Mouse (Mus musculus): ENCODE results near the gene Colgalt1. TPM values are rescaled to one million over a fixed set of nuclear protein-coding genes. Genes with fewer than 3 reads are reported as not detected.

The Colgalt1 gene
- polyA plus RNA-seq, 2 experiments = 20.7 to 31.4 TPM

DNA sequence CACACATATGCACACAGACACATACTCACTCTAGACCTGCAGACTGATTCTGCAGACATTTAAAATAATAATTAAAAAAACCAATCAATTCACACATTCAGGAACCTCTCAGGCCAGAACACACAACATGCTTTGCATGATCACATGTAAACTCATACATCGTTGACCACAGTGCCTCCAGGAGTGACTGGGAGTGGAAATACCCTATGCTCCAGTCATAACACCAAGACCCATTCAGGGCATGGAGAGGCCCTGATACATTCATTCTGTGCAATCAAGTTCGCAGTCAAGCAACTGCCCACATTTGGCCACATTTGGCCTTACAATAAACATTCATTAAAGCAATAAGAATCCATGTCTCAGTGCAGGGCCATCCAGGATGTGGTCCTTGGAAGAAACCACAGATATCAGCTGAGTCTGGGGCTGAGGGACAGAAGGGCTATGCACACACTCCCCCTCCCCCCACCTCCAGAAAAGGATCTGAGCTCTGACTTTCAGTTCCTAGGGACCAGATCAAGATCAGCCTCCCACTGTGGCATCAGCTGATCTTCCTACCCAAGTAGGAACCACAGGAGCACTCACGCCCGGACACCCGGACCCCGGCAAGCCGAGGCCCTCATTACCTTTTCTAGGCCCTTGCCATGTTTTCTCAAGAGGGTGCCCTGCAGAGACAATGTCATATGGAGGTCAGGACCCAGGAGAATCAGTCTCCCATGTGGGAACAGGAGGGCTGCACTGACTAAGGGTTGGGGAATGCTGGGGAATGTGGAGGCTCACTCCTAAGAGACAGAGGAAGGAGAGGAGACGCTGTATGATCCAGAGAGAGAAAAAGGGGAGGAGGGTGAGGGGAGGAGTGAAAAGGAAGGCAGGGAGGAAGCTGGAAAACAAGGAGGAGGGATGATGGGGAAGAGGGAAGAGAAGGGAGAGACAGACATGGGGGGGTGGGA, 26.6 kb downstream of the Colgalt1 start:
- Histone ChIP-seq H3K36me3 (replicated peaks; ENCODE audit: control insufficient read depth, insufficient read depth, low read depth) (no peaks in the 10 kb centered on the region), H3K4me3 (ENCODE audit: insufficient read depth in 1 of 2, low read depth in 2 of 2, low read length in 2 of 2) (no peak overlapping the region), H3K27me3 (ENCODE audit: control insufficient read depth, insufficient read depth, low read length) (peaks cover 13% of the 10 kb centered on the region), H3K4me2 (ENCODE audit: low read depth) (no peak overlapping the region), H3K9me3 (ENCODE audit: control insufficient read depth, low read length) (no peaks in the 10 kb centered on the region), H3K27ac (no peak overlapping the region), H3K9ac (replicated peaks) (no peak overlapping the region), H3K4me1 (replicated peaks; ENCODE audit: control insufficient read depth in 2 of 2, insufficient read depth in 2 of 2, low read length in 1 of 2) (peaks cover 0 to 2% of the 10 kb centered on the region in 2 experiments; a peak in 2 of 4 replicates)
- 65% methylated on average over 8 of the region's 8 CpGs for WGBS (ENCODE audit: insufficient replicate concordance)
- TF ChIP-seq EP300 (IDR thresholded peaks at IDR 0.05; ENCODE audit: low read depth) (no peak), CTCF (IDR thresholded peaks at IDR 0.05; ENCODE audit: low read depth) (no peak)
- DNase-seq (ENCODE audit: low read depth in 3 of 3, low spot score in 3 of 3) = no peak
- ATAC-seq (ENCODE audit: insufficient read depth) = no peak

- no peak overlapping the region for H3K27ac ChIP-seq
- peaks cover 8% of the 10 kb centered on the region for H3K27me3 ChIP-seq (ENCODE audit: control insufficient read depth, insufficient read depth, low read length)
- 57% methylated on average over 6 of the region's 6 CpGs for WGBS (ENCODE audit: insufficient replicate concordance)
- no peak for TF ChIP-seq EP300 (IDR thresholded peaks at IDR 0.05; ENCODE audit: low read depth)
- TF ChIP-seq CTCF (IDR thresholded peaks at IDR 0.05; ENCODE audit: low read depth) = no peak
- no peak overlapping the region for H3K4me2 ChIP-seq (ENCODE audit: low read depth)
- no peak overlapping the region for H3K4me3 ChIP-seq (ENCODE audit: insufficient read depth in 1 of 2, low read depth in 2 of 2, low read length in 2 of 2)
- H3K4me1 ChIP-seq (replicated peaks; ENCODE audit: control insufficient read depth in 2 of 2, insufficient read depth in 2 of 2, low read length in 1 of 2) = peaks cover 0 to 2% of the 10 kb centered on the region in 2 experiments; a peak in 2 of 4 replicates
- DNase-seq (ENCODE audit: low read depth in 3 of 3, low spot score in 3 of 3) (no peak), ATAC-seq (ENCODE audit: insufficient read depth) (no peak)
- no peaks in the 10 kb centered on the region for H3K9me3 ChIP-seq (ENCODE audit: control insufficient read depth, low read length)
- H3K9ac ChIP-seq (replicated peaks) = no peak overlapping the region
- no peaks in the 10 kb centered on the region for H3K36me3 ChIP-seq (replicated peaks; ENCODE audit: control insufficient read depth, insufficient read depth, low read depth)
These were observed 27.5 kb downstream of the Colgalt1 start for GRCm38 (mm10) chr8:71638321-71638720.

DNA sequence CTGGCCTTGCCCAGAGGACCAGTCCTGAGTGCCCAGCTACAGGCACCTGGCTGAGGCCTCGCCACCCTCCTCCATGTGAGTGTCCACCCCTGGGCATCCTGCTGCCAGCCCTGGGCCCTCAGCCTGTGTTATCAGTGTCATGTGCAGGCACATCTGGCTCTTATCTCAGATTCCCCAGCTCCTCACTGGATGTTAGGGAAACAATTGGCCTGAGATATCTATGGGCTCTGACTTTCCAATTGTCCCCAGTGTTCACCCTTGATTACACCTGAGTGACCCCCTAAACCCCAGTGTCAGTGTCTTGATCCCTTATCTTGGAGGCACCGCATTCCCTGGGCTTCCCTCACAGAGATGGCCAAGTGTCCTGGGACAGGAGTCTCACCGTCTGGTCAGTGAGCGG, 28.5 kb downstream of the Colgalt1 start:
- ATAC-seq (ENCODE audit: insufficient read depth) (no peak), DNase-seq (ENCODE audit: low read depth in 3 of 3, low spot score in 3 of 3) (no peak)
- WGBS (ENCODE audit: insufficient replicate concordance) = 43% methylated on average over 4 of the region's 4 CpGs
- Histone ChIP-seq H3K36me3 (replicated peaks; ENCODE audit: control insufficient read depth, insufficient read depth, low read depth) (no peaks in the 10 kb centered on the region), H3K27me3 (ENCODE audit: control insufficient read depth, insufficient read depth, low read length) (no peaks in the 10 kb centered on the region; the same call in 1 of the 2 replicates), H3K9me3 (ENCODE audit: control insufficient read depth, low read length) (no peaks in the 10 kb centered on the region), H3K4me2 (ENCODE audit: low read depth) (no peak overlapping the region), H3K27ac (no peak overlapping the region), H3K4me1 (replicated peaks; ENCODE audit: control insufficient read depth in 2 of 2, insufficient read depth in 2 of 2, low read length in 1 of 2) (peaks cover 0 to 2% of the 10 kb centered on the region in 2 experiments; a peak in 2 of 4 replicates), H3K4me3 (ENCODE audit: insufficient read depth in 1 of 2, low read depth in 2 of 2, low read length in 2 of 2) (no peak overlapping the region), H3K9ac (replicated peaks) (no peak overlapping the region)
- TF ChIP-seq EP300 (IDR thresholded peaks at IDR 0.05; ENCODE audit: low read depth) = 0 out of 2 replicates have a peak, but pooled peaks have one; percentile 20
- TF ChIP-seq CTCF (IDR thresholded peaks at IDR 0.05; ENCODE audit: low read depth) = no peak

- no peaks in the 10 kb centered on the region for H3K27me3 ChIP-seq (ENCODE audit: control insufficient read depth, insufficient read depth, low read length)
- 60% methylated on average over 9 of the region's 9 CpGs for WGBS (ENCODE audit: insufficient replicate concordance)
- no peaks in the 10 kb centered on the region for H3K4me1 ChIP-seq (replicated peaks; ENCODE audit: control insufficient read depth in 2 of 2, insufficient read depth in 2 of 2, low read length in 1 of 2)
- no peak overlapping the region for H3K4me2 ChIP-seq (ENCODE audit: low read depth)
- H3K4me3 ChIP-seq (ENCODE audit: insufficient read depth in 1 of 2, low read depth in 2 of 2, low read length in 2 of 2) = no peak overlapping the region
- H3K9me3 ChIP-seq (ENCODE audit: control insufficient read depth, low read length) = no peaks in the 10 kb centered on the region
- no peaks in the 10 kb centered on the region for H3K36me3 ChIP-seq (replicated peaks; ENCODE audit: control insufficient read depth, insufficient read depth, low read depth)
- no peak overlapping the region for H3K9ac ChIP-seq (replicated peaks)
- ATAC-seq (ENCODE audit: insufficient read depth) (no peak), DNase-seq (ENCODE audit: low read depth in 3 of 3, low spot score in 3 of 3) (no peak)
- TF ChIP-seq EP300 (IDR thresholded peaks at IDR 0.05; ENCODE audit: low read depth) (no peak), CTCF (IDR thresholded peaks at IDR 0.05; ENCODE audit: low read depth) (no peak)
- no peak overlapping the region for H3K27ac ChIP-seq
These were observed 34.7 kb downstream of the Colgalt1 start for GRCm38 (mm10) chr8:71645510-71645909.

GRCm38 (mm10) chr8:71654600-71654999, 43.8 kb downstream of the Colgalt1 start:
- TF ChIP-seq CTCF (IDR thresholded peaks at IDR 0.05; ENCODE audit: low read depth) = no peak
- no peak for TF ChIP-seq EP300 (IDR thresholded peaks at IDR 0.05; ENCODE audit: low read depth)
- H3K4me1 ChIP-seq (replicated peaks; ENCODE audit: control insufficient read depth in 2 of 2, insufficient read depth in 2 of 2, low read length in 1 of 2) = no peaks in the 10 kb centered on the region
- no peaks in the 10 kb centered on the region for H3K9me3 ChIP-seq (ENCODE audit: control insufficient read depth, low read length)
- H3K27me3 ChIP-seq (ENCODE audit: control insufficient read depth, insufficient read depth, low read length) = peaks cover 14% of the 10 kb centered on the region
- H3K4me2 ChIP-seq (ENCODE audit: low read depth) = peak overlapping the region; percentile 30; the same call in 1 of the 2 replicates
- H3K36me3 ChIP-seq (replicated peaks; ENCODE audit: control insufficient read depth, insufficient read depth, low read depth) = no peaks in the 10 kb centered on the region
- ATAC-seq (ENCODE audit: insufficient read depth) = peak; percentile 44; the same call in 1 of the 2 replicates
- no peak for DNase-seq (ENCODE audit: low read depth in 3 of 3, low spot score in 3 of 3)
- H3K9ac ChIP-seq (replicated peaks) = no peak overlapping the region
- 1% methylated on average over 24 of the region's 24 CpGs for WGBS (ENCODE audit: insufficient replicate concordance)
- no peak overlapping the region for H3K27ac ChIP-seq
- H3K4me3 ChIP-seq (ENCODE audit: insufficient read depth in 1 of 2, low read depth in 2 of 2, low read length in 2 of 2) = no peak overlapping the region
